Mouse (Mus musculus): ENCODE results near the gene 2310011J03Rik. TPM values are rescaled to one million over a fixed set of nuclear protein-coding genes. Genes with fewer than 3 reads are reported as not detected.

Gene 2310011J03Rik
- 36.2 and 44.5 TPM in 2 replicates for polyA plus RNA-seq (2016; fragmentation: Nextera tagmentation; extraction: Ambion mirVana)

DNA sequence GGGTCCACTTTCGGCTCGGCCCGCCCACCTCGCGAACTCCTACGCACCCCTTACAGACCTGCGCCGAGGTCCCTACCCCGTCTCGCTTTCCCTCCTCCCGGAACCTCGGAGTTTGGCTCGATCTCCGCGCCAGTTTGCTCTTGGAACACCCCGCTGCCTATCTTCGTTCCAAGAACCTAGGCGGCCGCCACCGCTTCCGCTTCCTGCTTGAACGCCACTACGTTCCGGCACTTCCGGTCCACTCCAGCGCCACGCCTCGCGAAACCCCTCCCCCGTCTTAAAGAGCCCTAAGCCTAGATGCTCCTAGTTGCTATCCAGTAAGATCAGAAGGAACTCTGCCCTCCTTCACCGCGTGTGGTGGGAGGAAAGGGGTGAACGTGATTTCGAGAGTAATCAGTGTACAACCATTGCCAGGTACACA, at the start of gene 2310011J03Rik:
2310011J03Rik (minus strand) TSS at position 198 of the 421 bp plus-strand sequence.
- Histone ChIP-seq H3K4me3 (peak within 1 kb of the TSS; percentile 80), H3K4me1 (peaks cover 44% of the 10 kb centered on the region), H3K9ac (replicated peaks) (peak within 1 kb of the TSS; percentile 76), H3K9me3 (no peaks in the 10 kb centered on the region), H3K36me3 (peaks cover 34% of the 10 kb centered on the region), H3K4me2 (replicated peaks) (peak within 1 kb of the TSS; percentile 97), H3K27ac (replicated peaks) (peak within 1 kb of the TSS; percentile 30; the same call in 1 of the 2 replicates), H3K27me3 (peaks cover 41% of the 10 kb centered on the region)
- peak; percentile 62 for ATAC-seq (ENCODE audit: low FRiP score, low read depth)
- under 1% methylated on average over 34 of the region's 34 CpGs for WGBS

DNA sequence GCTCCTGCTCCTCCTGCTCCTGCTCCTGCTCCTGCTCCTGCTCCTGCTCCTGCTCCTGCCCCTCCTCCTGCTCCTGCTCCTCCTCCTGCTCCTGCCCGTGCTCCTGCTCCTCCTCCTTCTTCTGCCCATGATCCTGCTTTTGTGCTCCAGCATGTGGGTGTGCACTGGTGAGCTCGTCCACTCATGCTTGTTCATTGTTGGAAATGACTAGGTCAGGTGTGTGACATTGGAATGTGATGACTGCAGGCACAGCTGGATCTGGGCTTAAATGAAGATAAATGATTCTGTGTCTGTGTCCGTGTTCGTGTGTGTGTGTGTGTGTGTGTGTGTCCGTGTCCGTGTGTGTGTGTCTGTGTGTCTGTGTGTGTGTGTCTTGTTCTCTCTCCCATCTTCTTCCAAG, 48.1 kb upstream of the 2310011J03Rik start:
- no peak for ATAC-seq (ENCODE audit: low FRiP score, low read depth)
- Histone ChIP-seq H3K27ac (replicated peaks) (no peak overlapping the region), H3K27me3 (peaks cover 40% of the 10 kb centered on the region), H3K4me2 (replicated peaks) (no peak overlapping the region), H3K36me3 (no peaks in the 10 kb centered on the region), H3K4me1 (peaks cover 16% of the 10 kb centered on the region), H3K4me3 (no peak overlapping the region), H3K9ac (replicated peaks) (no peak overlapping the region), H3K9me3 (peaks cover 5% of the 10 kb centered on the region)
- WGBS: 84% methylated on average over 6 of the region's 6 CpGs

DNA sequence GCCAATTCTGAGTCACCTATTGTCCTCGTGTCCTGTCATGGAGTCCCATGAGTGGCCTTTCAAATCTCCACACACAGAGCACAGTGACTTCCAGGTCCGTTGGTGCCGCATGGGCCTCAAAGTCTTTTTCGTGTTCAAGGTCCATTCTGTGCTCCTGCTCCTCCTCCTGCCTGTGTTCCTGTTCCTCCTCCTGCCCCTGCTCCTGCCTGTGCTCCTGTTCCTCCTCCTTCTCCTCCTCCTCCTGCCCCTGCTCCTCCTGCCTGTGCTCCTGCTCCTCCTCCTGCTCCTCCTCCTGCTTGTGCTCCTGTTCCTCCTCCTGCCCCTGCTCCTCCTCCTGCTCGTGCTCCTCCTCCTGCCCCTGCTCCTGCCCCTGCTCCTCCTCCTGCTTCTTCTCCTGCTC, 47.6 kb upstream of the 2310011J03Rik start:
- Histone ChIP-seq H3K4me2 (replicated peaks) (no peak overlapping the region), H3K27me3 (peaks cover 42% of the 10 kb centered on the region), H3K4me1 (peaks cover 16% of the 10 kb centered on the region), H3K4me3 (no peak overlapping the region), H3K36me3 (no peaks in the 10 kb centered on the region), H3K27ac (replicated peaks) (no peak overlapping the region), H3K9ac (replicated peaks) (no peak overlapping the region), H3K9me3 (peaks cover 5% of the 10 kb centered on the region)
- 67% methylated on average over 5 of the region's 5 CpGs for WGBS
- ATAC-seq (ENCODE audit: low FRiP score, low read depth): no peak

DNA sequence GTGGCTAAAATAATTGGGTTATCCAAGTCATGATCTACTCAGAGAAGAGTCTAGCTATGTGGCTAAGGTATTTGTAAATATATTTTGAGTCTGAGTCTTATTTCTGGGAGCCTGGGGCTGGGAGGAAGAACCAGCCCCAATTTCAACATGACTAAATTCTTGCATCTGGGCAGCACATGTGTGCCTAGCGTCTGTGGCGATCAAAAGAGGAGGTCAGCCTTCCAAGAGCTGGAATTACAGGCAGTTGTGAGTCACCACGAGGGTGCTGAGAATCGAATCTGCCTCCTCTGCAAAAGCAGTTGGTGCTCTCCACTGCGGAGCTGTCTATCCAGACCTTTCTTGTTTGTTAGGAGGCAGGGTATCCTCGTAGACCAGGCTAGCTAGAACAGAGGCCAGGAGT, 45.4 kb upstream of the 2310011J03Rik start:
- Histone ChIP-seq H3K9ac (replicated peaks) (no peak overlapping the region), H3K27ac (replicated peaks) (no peak overlapping the region), H3K4me2 (replicated peaks) (no peak overlapping the region), H3K4me1 (peaks cover 6% of the 10 kb centered on the region), H3K9me3 (peaks cover 5% of the 10 kb centered on the region), H3K36me3 (no peaks in the 10 kb centered on the region), H3K27me3 (peaks cover 51% of the 10 kb centered on the region), H3K4me3 (no peak overlapping the region)
- WGBS: 72% methylated on average over 6 of the region's 6 CpGs
- no peak for ATAC-seq (ENCODE audit: low FRiP score, low read depth)

DNA sequence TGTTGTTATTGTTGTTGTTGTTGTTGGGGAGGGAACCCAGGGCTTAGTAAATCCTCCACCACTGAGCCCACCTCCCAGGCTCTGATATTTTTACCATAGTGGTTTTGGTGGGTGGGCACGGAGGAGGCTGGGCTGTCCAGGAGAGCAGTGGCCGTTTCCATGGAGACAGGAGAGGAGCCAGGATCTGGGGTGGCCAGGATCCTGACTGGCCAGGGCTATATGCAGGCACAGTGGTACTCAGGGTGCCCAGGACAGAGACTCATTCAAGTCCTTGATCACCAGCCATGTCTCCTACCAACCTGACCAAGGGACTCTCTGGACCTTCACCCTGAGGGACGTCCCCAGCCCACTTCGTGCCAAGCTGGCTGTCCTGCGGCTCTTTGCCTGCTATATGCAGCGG, 43.4 kb upstream of the 2310011J03Rik start:
- no peak overlapping the region for H3K4me3 ChIP-seq
- H3K9me3 ChIP-seq: peaks cover 5% of the 10 kb centered on the region
- no peak overlapping the region for H3K4me2 ChIP-seq (replicated peaks)
- H3K27me3 ChIP-seq: peaks cover 71% of the 10 kb centered on the region
- peaks cover 6% of the 10 kb centered on the region for H3K4me1 ChIP-seq
- no peaks in the 10 kb centered on the region for H3K36me3 ChIP-seq
- ATAC-seq (ENCODE audit: low FRiP score, low read depth): no peak
- H3K27ac ChIP-seq (replicated peaks): no peak overlapping the region
- WGBS: 33% methylated on average over 6 of the region's 6 CpGs
- no peak overlapping the region for H3K9ac ChIP-seq (replicated peaks)

DNA sequence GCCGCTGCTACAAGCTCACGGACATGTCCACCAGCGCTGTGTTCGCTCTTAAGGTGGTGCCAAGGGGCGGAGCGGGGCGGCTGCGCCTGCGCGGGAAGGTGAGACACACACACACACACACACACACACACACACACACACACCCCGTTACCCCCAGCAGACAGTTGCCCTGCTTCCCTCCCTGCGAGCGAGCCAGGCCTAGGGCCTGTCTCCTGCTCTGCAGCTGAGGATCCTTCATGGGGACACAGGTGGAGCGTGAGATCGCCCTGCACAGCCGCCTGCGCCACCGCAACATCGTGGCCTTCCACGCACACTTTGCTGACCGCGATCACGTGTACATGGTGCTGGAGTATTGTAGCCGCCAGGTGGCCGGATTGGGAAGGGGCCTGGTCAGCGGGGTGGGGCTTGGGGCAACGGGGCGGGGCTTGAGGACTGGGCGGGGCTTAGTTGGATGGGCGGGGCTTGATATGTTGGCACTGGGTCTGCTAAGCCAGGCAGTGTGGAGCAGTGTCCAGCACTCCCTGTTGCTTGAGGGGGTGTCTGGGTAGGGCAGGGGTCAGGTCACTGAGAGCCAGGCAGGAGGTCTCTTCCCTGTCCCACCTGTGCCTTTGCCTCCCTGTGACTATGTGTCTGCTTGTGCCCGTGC, 37.8 kb upstream of the 2310011J03Rik start:
- Histone ChIP-seq H3K27me3 (peaks cover 97% of the 10 kb centered on the region), H3K27ac (replicated peaks) (no peak overlapping the region), H3K9ac (replicated peaks) (no peak overlapping the region; the same call in 1 of the 2 replicates), H3K9me3 (no peaks in the 10 kb centered on the region), H3K4me1 (peaks cover 17% of the 10 kb centered on the region), H3K36me3 (no peaks in the 10 kb centered on the region), H3K4me3 (0 out of 2 replicates have a peak overlapping the region, but pooled peaks have one; percentile 7), H3K4me2 (replicated peaks) (peak overlapping the region; percentile 34)
- WGBS: 7% methylated on average over 31 of the region's 31 CpGs
- 0 out of 2 replicates have a peak, but pooled peaks have one; percentile 30 for ATAC-seq (ENCODE audit: low FRiP score, low read depth)

DNA sequence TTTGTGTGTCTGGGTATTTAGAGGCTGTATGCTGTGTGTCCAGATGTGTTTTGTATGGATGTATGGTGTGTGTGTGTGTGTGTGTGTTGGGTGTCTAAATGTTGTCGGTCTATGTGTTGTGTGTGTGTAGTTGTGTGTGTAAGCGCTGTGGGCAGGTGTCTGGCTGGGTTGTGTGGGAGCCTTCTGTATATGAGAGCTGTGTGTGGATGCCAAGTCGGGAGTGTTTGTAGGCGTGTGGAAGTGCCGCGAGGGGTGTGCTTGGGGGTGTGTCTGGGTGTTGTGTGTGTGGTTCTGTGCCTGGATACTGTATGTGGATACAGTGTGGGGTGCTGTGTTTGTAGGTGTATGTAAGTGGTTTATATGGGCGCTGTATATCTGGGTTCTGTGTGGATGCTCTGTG, 37.0 kb upstream of the 2310011J03Rik start:
- no peak for ATAC-seq (ENCODE audit: low FRiP score, low read depth)
- H3K4me1 ChIP-seq: peaks cover 17% of the 10 kb centered on the region
- H3K4me3 ChIP-seq: no peak overlapping the region
- H3K4me2 ChIP-seq (replicated peaks): no peak overlapping the region
- no peak overlapping the region for H3K27ac ChIP-seq (replicated peaks)
- H3K27me3 ChIP-seq: peaks cover 97% of the 10 kb centered on the region
- H3K9ac ChIP-seq (replicated peaks): no peak overlapping the region
- H3K9me3 ChIP-seq: no peaks in the 10 kb centered on the region
- WGBS: 30% methylated on average over 7 of the region's 7 CpGs
- no peaks in the 10 kb centered on the region for H3K36me3 ChIP-seq

DNA sequence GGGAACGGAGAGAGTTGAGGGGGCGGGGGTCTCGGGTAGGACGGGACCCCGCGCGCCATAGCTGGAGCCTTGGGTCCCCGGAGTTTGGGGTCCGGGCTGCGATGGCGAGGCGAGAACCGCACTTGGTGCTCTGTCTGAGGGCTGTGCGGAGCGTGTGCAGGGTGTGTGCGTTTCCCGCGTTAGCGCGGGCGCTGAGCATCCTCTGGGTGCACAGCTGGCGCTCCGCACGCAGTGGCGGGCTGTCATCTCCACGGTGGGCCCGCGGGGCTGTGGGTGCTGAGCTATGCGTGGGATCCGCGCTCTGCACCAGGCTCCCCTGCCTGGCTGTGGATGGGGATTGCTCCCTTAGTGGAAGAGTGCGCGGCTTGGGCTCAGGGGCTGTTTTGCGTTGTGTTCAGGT, 36.4 kb upstream of the 2310011J03Rik start:
- H3K9ac ChIP-seq (replicated peaks): no peak overlapping the region
- 2% methylated on average over 34 of the region's 34 CpGs for WGBS
- peak overlapping the region; percentile 44 for H3K4me2 ChIP-seq (replicated peaks)
- H3K9me3 ChIP-seq: no peaks in the 10 kb centered on the region
- peaks cover 100% of the 10 kb centered on the region for H3K27me3 ChIP-seq
- ATAC-seq (ENCODE audit: low FRiP score, low read depth): no peak
- no peaks in the 10 kb centered on the region for H3K36me3 ChIP-seq
- H3K4me3 ChIP-seq: peak overlapping the region; percentile 34
- H3K4me1 ChIP-seq: peaks cover 17% of the 10 kb centered on the region
- no peak overlapping the region for H3K27ac ChIP-seq (replicated peaks)

DNA sequence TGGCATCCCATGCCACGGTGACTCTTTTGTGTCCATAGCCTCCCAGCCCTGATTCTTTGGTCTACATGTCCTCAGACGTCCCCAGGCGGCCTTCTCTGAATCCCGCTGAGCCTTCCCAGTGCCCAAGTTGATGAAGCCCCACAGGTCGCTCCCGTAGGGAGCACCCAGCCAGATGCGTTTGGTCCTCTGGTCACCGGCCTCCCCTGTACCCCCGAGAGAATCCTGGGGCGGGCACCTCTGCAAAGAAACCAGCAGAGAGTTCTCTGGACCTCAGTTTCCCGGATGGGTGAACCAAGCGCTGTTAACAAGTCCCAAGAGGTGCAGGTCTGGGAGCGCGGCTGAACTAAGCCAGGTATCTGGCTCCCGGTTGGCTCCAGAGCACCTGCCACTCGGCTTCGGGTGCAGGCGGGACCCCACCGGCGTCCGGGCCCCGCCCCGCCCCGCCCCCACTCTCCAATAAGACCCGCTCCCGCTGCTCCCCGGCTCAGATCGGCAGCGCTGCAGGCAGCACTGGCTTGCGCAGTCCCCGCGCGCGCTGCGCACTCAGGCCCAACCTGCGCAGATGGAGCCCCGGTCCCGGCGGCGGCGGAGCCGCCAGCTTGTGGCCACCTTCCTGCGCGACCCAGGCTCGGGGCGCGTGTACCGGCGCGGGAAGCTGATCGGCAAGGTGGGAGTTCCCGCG, 35.8 kb upstream of the 2310011J03Rik start, which contains the start of gene Plk5:
Plk5 (plus strand) TSS at position 459 of the 682 bp plus-strand sequence.
- H3K4me3 ChIP-seq: peak within 1 kb of the TSS; percentile 34
- 1% methylated on average over 51 of the region's 53 CpGs for WGBS
- H3K9ac ChIP-seq (replicated peaks): no peak within 1 kb of the TSS

DNA sequence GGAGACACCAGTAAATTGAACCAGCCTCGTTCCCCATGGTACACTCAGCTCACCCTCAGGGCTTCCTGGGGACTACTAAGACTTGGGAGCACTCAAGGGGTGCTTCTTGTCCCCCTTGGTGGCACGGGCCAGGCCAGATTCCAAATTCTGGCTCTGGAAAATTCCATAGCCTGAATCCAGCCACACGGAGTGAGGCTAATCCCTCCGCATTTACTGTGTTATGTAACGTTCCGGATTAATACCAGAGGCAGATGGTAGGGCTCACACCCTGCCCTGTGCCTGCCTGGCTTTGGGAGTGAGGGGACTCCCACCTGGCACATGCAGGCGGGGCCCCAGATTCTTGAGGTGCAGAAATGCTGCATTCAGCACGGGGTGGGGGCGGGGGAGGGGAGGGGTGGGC, 35.1 kb upstream of the 2310011J03Rik start:
- ATAC-seq (ENCODE audit: low FRiP score, low read depth): no peak
- H3K36me3 ChIP-seq: no peaks in the 10 kb centered on the region
- no peak overlapping the region for H3K27ac ChIP-seq (replicated peaks)
- H3K9ac ChIP-seq (replicated peaks): no peak overlapping the region
- no peak overlapping the region for H3K4me2 ChIP-seq (replicated peaks)
- H3K4me3 ChIP-seq: no peak overlapping the region
- WGBS: 7% methylated on average over 8 of the region's 9 CpGs
- H3K4me1 ChIP-seq: peaks cover 17% of the 10 kb centered on the region
- peaks cover 100% of the 10 kb centered on the region for H3K27me3 ChIP-seq
- H3K9me3 ChIP-seq: no peaks in the 10 kb centered on the region

More for the DNA sequence above, 35.8 kb upstream of the 2310011J03Rik start, which contains the start of gene Plk5:
- Histone ChIP-seq H3K4me1 (peaks cover 17% of the 10 kb centered on the region), H3K27me3 (peaks cover 100% of the 10 kb centered on the region), H3K27ac (replicated peaks) (no peak within 1 kb of the TSS), H3K4me2 (replicated peaks) (peak within 1 kb of the TSS; percentile 44), H3K36me3 (no peaks in the 10 kb centered on the region), H3K9me3 (no peaks in the 10 kb centered on the region)
- no peak for ATAC-seq (ENCODE audit: low FRiP score, low read depth)

DNA sequence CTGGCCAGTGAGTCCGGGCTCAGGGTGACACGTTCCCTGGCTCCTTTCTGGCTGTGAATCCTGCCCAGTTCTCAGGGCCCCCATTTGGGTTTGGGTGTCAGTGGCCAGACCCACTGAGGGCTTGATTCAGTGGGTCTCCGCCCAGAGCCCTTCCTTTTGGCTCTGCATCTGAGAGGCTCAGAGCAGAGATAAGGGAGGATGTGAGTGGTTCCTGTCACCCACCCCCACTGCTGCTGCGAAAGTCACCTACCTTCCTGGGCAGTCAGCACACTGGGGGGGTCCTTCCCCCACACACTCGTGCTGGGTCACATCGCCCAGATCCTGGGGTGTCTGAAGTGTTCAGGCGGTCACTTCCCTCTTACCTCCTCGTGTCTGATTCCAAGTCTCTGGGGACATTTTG, 32.4 kb upstream of the 2310011J03Rik start:
- 72% methylated on average over 8 of the region's 8 CpGs for WGBS
- ATAC-seq (ENCODE audit: low FRiP score, low read depth): no peak
- Histone ChIP-seq H3K9ac (replicated peaks) (no peak overlapping the region), H3K4me3 (no peak overlapping the region), H3K9me3 (no peaks in the 10 kb centered on the region), H3K27ac (replicated peaks) (no peak overlapping the region), H3K4me1 (peaks cover 26% of the 10 kb centered on the region), H3K4me2 (replicated peaks) (no peak overlapping the region), H3K27me3 (peaks cover 99% of the 10 kb centered on the region), H3K36me3 (no peaks in the 10 kb centered on the region)

DNA sequence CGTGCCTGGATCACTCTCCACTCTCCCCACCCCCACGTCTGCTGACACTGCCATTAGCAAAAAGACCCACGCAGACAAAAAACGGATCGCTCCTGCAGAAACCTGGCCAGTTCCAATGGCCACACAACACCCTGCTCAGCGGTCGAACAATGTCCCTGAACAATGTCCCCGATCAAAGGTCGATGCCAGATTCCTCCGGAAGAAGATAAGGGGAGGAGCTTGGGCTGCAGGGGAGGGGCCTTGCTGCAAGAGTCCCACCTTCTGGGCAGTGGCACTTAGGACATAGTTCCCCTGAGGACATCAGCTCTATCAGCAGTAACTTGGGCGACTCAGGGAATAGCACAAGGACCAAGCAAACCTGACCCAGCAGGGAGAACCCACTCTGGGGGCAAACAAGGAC, 31.6 kb upstream of the 2310011J03Rik start:
- Histone ChIP-seq H3K4me2 (replicated peaks) (no peak overlapping the region), H3K27me3 (peaks cover 99% of the 10 kb centered on the region), H3K9ac (replicated peaks) (no peak overlapping the region), H3K9me3 (no peaks in the 10 kb centered on the region), H3K36me3 (no peaks in the 10 kb centered on the region), H3K27ac (replicated peaks) (no peak overlapping the region), H3K4me1 (peaks cover 25% of the 10 kb centered on the region), H3K4me3 (no peak overlapping the region)
- ATAC-seq (ENCODE audit: low FRiP score, low read depth): no peak
- 16% methylated on average over 11 of the region's 11 CpGs for whole genome bisulfite sequencing
